Mouse (Mus musculus): ENCODE measurements at regions not wholly inside any gene's neighbourhood (a gene's known extent, or its start where the extent isn't known, plus 50 kb on each side); places are given as distances from the start of the nearest gene placed in this dataset.
A peak's percentile ranks its signal among the peaks of the same experiment; 100 is the strongest.

- POLR2A ChIA-PET = no interaction called here
- ATAC-seq (no peak), DNase-seq (ENCODE audit: low read depth, low spot score) (no peak)
- peaks cover 13% of the 10 kb centered on the region for H3K27me3 ChIP-seq
- CTCF ChIA-PET = interaction anchor here (1.3 kb wide), 1 partner anchor 9 kb away, joined by 3 read pairs; no protein-coding TSS in a partner anchor
- in situ Hi-C loops (cut with MboI; ENCODE audit: low pct_unique_long_range_greater_than_20kb) = no loop called here
- no peak for TF ChIP-seq CTCF (IDR thresholded peaks at IDR 0.05)
These were observed 132.7 kb downstream of the Otoa start for GRCm38 (mm10) chr7:121214181-121214580.

- no peak for TF ChIP-seq CTCF (IDR thresholded peaks at IDR 0.05)
- no peak for ATAC-seq
- in situ Hi-C loops (cut with MboI; ENCODE audit: low pct_unique_long_range_greater_than_20kb) = no loop called here
- H3K27me3 ChIP-seq = peaks cover 16% of the 10 kb centered on the region
- DNase-seq (ENCODE audit: low read depth, low spot score) = no peak
- POLR2A ChIA-PET = no interaction called here
- CTCF ChIA-PET = interaction anchor here (1.3 to 1.7 kb wide), 2 partner anchors 8 to 10 kb away, joined by 3 to 7 read pairs; no protein-coding TSS in a partner anchor
These were observed 133.6 kb downstream of the Otoa start for GRCm38 (mm10) chr7:121215032-121215431.

- no peak for TF ChIP-seq CTCF (IDR thresholded peaks at IDR 0.05)
- CTCF ChIA-PET = interaction anchor here (1.7 kb wide), 1 partner anchor 9 kb away, joined by 7 read pairs; no protein-coding TSS in a partner anchor
- DNase-seq (ENCODE audit: low read depth, low spot score) = no peak
- ATAC-seq = no peak
- in situ Hi-C loops (cut with MboI; ENCODE audit: low pct_unique_long_range_greater_than_20kb) = no loop called here
- POLR2A ChIA-PET = no interaction called here
- peaks cover 16% of the 10 kb centered on the region for H3K27me3 ChIP-seq
These were observed 134.3 kb downstream of the Otoa start for GRCm38 (mm10) chr7:121215735-121216134.

GRCm38 (mm10) chr7:121218031-121218430 is 136.6 kb downstream of the Otoa start:
- POLR2A ChIA-PET = no interaction called here
- CTCF ChIA-PET = no interaction called here
- no peak for TF ChIP-seq CTCF (IDR thresholded peaks at IDR 0.05)
- in situ Hi-C loops (cut with MboI; ENCODE audit: low pct_unique_long_range_greater_than_20kb) = no loop called here
- H3K27me3 ChIP-seq = peaks cover 19% of the 10 kb centered on the region
- DNase-seq (ENCODE audit: low read depth, low spot score) (no peak), ATAC-seq (no peak)

GRCm38 (mm10) chr7:121221158-121221557 is 139.7 kb downstream of the Otoa start:
- POLR2A ChIA-PET = no interaction called here
- no peak for DNase-seq (ENCODE audit: low read depth, low spot score)
- TF ChIP-seq CTCF (IDR thresholded peaks at IDR 0.05) = no peak
- H3K27me3 ChIP-seq = peaks cover 7% of the 10 kb centered on the region
- no peak for ATAC-seq
- in situ Hi-C loops (cut with MboI; ENCODE audit: low pct_unique_long_range_greater_than_20kb) = no loop called here
- CTCF ChIA-PET = no interaction called here

- no peak for DNase-seq (ENCODE audit: low read depth, low spot score)
- H3K27me3 ChIP-seq = peaks cover 16% of the 10 kb centered on the region
- no peak for TF ChIP-seq CTCF (IDR thresholded peaks at IDR 0.05)
- CTCF ChIA-PET = no interaction called here
- in situ Hi-C loops (cut with MboI; ENCODE audit: low pct_unique_long_range_greater_than_20kb) = no loop called here
- POLR2A ChIA-PET = no interaction called here
- ATAC-seq = no peak
These were observed 150.4 kb downstream of the Otoa start for GRCm38 (mm10) chr7:121231881-121232280.

GRCm38 (mm10) chr7:121234831-121235230 is 153.4 kb downstream of the Otoa start:
- POLR2A ChIA-PET = no interaction called here
- in situ Hi-C loops (cut with MboI; ENCODE audit: low pct_unique_long_range_greater_than_20kb) = no loop called here
- TF ChIP-seq CTCF (IDR thresholded peaks at IDR 0.05) = no peak
- no peak for DNase-seq (ENCODE audit: low read depth, low spot score)
- no peak for ATAC-seq
- CTCF ChIA-PET = no interaction called here
- H3K27me3 ChIP-seq = peaks cover 13% of the 10 kb centered on the region

GRCm38 (mm10) chr7:121239731-121240130 is 151.9 kb upstream of the Hs3st2 start:
- ATAC-seq (no peak), DNase-seq (ENCODE audit: low read depth, low spot score) (no peak)
- no peak for TF ChIP-seq CTCF (IDR thresholded peaks at IDR 0.05)
- in situ Hi-C loops (cut with MboI; ENCODE audit: low pct_unique_long_range_greater_than_20kb) = no loop called here
- H3K27me3 ChIP-seq = peaks cover 4% of the 10 kb centered on the region
- POLR2A ChIA-PET = no interaction called here
- CTCF ChIA-PET = interaction anchor here (0.9 kb wide), 1 partner anchor 22 kb away, joined by 3 read pairs; no protein-coding TSS in a partner anchor

- no peak for ATAC-seq
These were observed 143.8 kb upstream of the Hs3st2 start for GRCm38 (mm10) chr7:121247845-121248244.

GRCm38 (mm10) chr7:121257466-121257865 is 134.2 kb upstream of the Hs3st2 start:
- TF ChIP-seq CTCF (IDR thresholded peaks at IDR 0.05) = no peak
- peaks cover 9% of the 10 kb centered on the region for H3K27me3 ChIP-seq
- DNase-seq (ENCODE audit: low read depth, low spot score) = no peak
- in situ Hi-C loops (cut with MboI; ENCODE audit: low pct_unique_long_range_greater_than_20kb) = no loop called here
- CTCF ChIA-PET = interaction anchor here (1.1 kb wide), 1 partner anchor 17 kb away, joined by 3 read pairs; no protein-coding TSS in a partner anchor
- ATAC-seq = no peak
- POLR2A ChIA-PET = no interaction called here

More at GRCm38 (mm10) chr7:121247845-121248244, 143.8 kb upstream of the Hs3st2 start:
- ChIA-PET POLR2A (no interaction called here), CTCF (no interaction called here)
- no peak for TF ChIP-seq CTCF (IDR thresholded peaks at IDR 0.05)
- peaks cover 18% of the 10 kb centered on the region for H3K27me3 ChIP-seq
- DNase-seq (ENCODE audit: low read depth, low spot score) = no peak
- in situ Hi-C loops (cut with MboI; ENCODE audit: low pct_unique_long_range_greater_than_20kb) = no loop called here

GRCm38 (mm10) chr7:121258826-121259496 is 132.7 kb upstream of the Hs3st2 start:
- DNase-seq (ENCODE audit: low read depth, low spot score) (no peak), ATAC-seq (peak; percentile 60)
- CTCF ChIA-PET = interaction anchor here (1.1 to 1.2 kb wide), 2 partner anchors 15 to 20 kb away, joined by 3 read pairs; no protein-coding TSS in a partner anchor
- POLR2A ChIA-PET = no interaction called here
- no peaks in the 10 kb centered on the region for H3K27me3 ChIP-seq
- peak; percentile 80 for TF ChIP-seq CTCF (IDR thresholded peaks at IDR 0.05)
- in situ Hi-C loops (cut with MboI; ENCODE audit: low pct_unique_long_range_greater_than_20kb) = no loop called here

Data from Patski (cell line).